Comparison of ENCODE assay signal across 7 mouse cellular contexts in the genomic region with DNA sequence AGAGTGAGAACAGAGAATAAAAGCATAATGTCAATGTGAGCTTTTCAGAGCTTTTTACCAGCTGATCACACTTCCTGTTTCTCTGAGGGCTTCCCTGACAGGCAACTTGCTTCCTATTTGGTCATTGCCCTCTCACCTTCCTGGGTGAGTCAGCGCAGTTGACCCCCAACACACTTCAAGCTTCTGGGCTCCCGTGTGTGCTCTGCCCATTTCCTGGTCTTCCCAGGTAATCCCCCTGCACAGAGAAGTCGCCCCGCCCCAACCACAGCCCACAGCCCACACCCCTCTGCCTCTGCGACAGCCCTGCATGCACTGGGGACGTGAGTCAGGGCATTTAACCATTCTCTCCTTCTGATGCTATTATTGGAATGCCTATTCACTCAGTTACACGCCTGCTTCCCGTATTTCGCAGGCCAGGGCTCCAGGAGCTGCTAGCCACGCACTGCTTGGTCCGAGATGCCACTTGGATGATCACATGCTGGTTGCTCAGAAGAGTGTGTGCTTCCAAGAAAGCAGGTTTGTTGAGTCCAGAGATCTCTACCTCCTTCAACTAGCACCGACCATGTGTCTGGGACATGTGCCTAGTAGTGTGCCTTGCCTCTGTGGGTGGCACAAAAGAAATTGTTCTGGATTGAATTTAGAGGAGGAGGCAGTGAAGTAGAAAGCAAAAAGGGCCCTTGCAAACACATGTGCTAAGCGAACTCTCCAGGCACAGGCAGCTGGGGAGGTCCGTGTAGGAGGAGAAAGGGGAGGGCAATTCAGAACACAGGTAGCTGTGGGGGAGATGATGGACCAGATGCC.
DNase-seq lines count a peak whose midpoint lies in the region; ATAC-seq and TF ChIP-seq lines count a peak whose summit lies in the region.

No protein-coding gene starts in this region.

- 54% methylated on average over 14 of the region's 14 CpGs for WGBS in midbrain, embryonic 11.5 days
- 60% methylated on average over 14 of the region's 14 CpGs for WGBS in midbrain, embryonic 10.5 days
- 6% methylated on average over 14 of the region's 14 CpGs for WGBS in bone marrow, adult 2 months
- 22% methylated on average over 14 of the region's 14 CpGs for WGBS in liver, embryonic 11.5 days

- no peaks in the 10 kb centered on the region for H3K9me3 ChIP-seq in midbrain, embryonic 11.5 days (ENCODE audit: control insufficient read depth, low read length)
- H3K9me3 ChIP-seq in midbrain, embryonic 10.5 days (replicated peaks), result no peaks in the 10 kb centered on the region
- H3K9me3 ChIP-seq in liver, embryonic 11.5 days (ENCODE audit: control insufficient read depth, low read length), result no peaks in the 10 kb centered on the region

- intact Hi-C loops in heart, postnatal 10 days (cut with DNase I), result no loop called here

- H3K4me3 ChIP-seq in midbrain, embryonic 11.5 days (ENCODE audit: low read depth, low read length), result no peak overlapping the region
- H3K4me3 ChIP-seq in midbrain, embryonic 10.5 days, result no peak overlapping the region
- H3K4me3 ChIP-seq in bone marrow, adult 2 months (replicated peaks; ENCODE audit: control insufficient read depth, low read depth, low read length), result no peak overlapping the region
- H3K4me3 ChIP-seq in liver, embryonic 11.5 days (ENCODE audit: low read depth, low read length), result no peak overlapping the region

- no peak overlapping the region for H3K27ac ChIP-seq in midbrain, embryonic 11.5 days (ENCODE audit: low read depth, low read length)
- H3K27ac ChIP-seq in midbrain, embryonic 10.5 days (replicated peaks), result no peak overlapping the region
- peak overlapping the region; percentile 54 for H3K27ac ChIP-seq in bone marrow, adult 2 months (ENCODE audit: control insufficient read depth, insufficient read depth, low read depth, low read length, poor library complexity)
- H3K27ac ChIP-seq in liver, embryonic 11.5 days (ENCODE audit: low read depth, low read length), result peak overlapping the region; percentile 22; the same call in 1 of the 2 replicates

- no peak for TF ChIP-seq CTCF in bone marrow, adult 2 months (IDR thresholded peaks at IDR 0.05; ENCODE audit: control insufficient read depth, insufficient read depth, low read length)

- no peak for TF ChIP-seq POLR2A in bone marrow, adult 2 months (IDR thresholded peaks at IDR 0.05; ENCODE audit: borderline replicate concordance, control insufficient read depth, low read depth, low read length)

- no peak overlapping the region for H3K9ac ChIP-seq in midbrain, embryonic 11.5 days (ENCODE audit: low read length)
- H3K9ac ChIP-seq in liver, embryonic 11.5 days (ENCODE audit: low read depth, low read length), result peak overlapping the region; percentile 41; the same call in 1 of the 2 replicates

- peak; percentile 27; the same call in 1 of the 2 replicates for ATAC-seq in midbrain, embryonic 11.5 days (ENCODE audit: low FRiP score)
- peak; percentile 65 for ATAC-seq in liver, embryonic 11.5 days (replicated peaks; ENCODE audit: low FRiP score)

- DNase-seq in midbrain, embryonic 11.5 days (ENCODE audit: low spot score, missing footprints), result no peak
- DNase-seq in midbrain, embryonic 10.5 days (ENCODE audit: low spot score), result no peak
- peak; percentile 15 to 18 for DNase-seq in heart, postnatal 10 days
- no peak for DNase-seq in liver, embryonic 11.5 days (ENCODE audit: low spot score)
- peak; percentile 51 to 79 for DNase-seq in right cerebral cortex, postnatal 36 days (ENCODE audit: low spot score in 2 of 2)
- no peak for DNase-seq in retina, postnatal 1 day

- H3K4me2 ChIP-seq in midbrain, embryonic 11.5 days, result no peak overlapping the region
- H3K4me2 ChIP-seq in liver, embryonic 11.5 days, result peak overlapping the region; percentile 47

- H3K4me1 ChIP-seq in midbrain, embryonic 11.5 days (ENCODE audit: control insufficient read depth, insufficient read depth, low read length), result no peaks in the 10 kb centered on the region; the same call in 1 of the 2 replicates
- peaks cover 32% of the 10 kb centered on the region for H3K4me1 ChIP-seq in midbrain, embryonic 10.5 days
- peaks cover 12% of the 10 kb centered on the region for H3K4me1 ChIP-seq in bone marrow, adult 2 months (ENCODE audit: control insufficient read depth, insufficient read depth, low read length)
- peaks cover 23% of the 10 kb centered on the region for H3K4me1 ChIP-seq in liver, embryonic 11.5 days (replicated peaks; ENCODE audit: control insufficient read depth, insufficient read depth, low read length)

- no peaks in the 10 kb centered on the region for H3K36me3 ChIP-seq in midbrain, embryonic 11.5 days (ENCODE audit: control insufficient read depth, insufficient read depth, low read length)
- H3K36me3 ChIP-seq in midbrain, embryonic 10.5 days, result no peaks in the 10 kb centered on the region
- H3K36me3 ChIP-seq in liver, embryonic 11.5 days (ENCODE audit: control insufficient read depth, insufficient read depth, low read length), result no peaks in the 10 kb centered on the region

- H3K27me3 ChIP-seq in midbrain, embryonic 11.5 days (ENCODE audit: control insufficient read depth, insufficient read depth, low read length), result no peaks in the 10 kb centered on the region
- H3K27me3 ChIP-seq in midbrain, embryonic 10.5 days (ENCODE audit: low read depth, poor library complexity, severe bottlenecking), result no peaks in the 10 kb centered on the region
- H3K27me3 ChIP-seq in liver, embryonic 11.5 days (replicated peaks; ENCODE audit: control insufficient read depth, insufficient read depth, low read length), result no peaks in the 10 kb centered on the region

Comparison
In these comparisons a context has a peak if more than half of its experiments do, and no peak if none do; other contexts are left out.
1. DNase-seq: peak in heart, postnatal 10 days (2 of 2) and right cerebral cortex, postnatal 36 days (2 of 2); none in midbrain, embryonic 11.5 days (single experiment), midbrain, embryonic 10.5 days (single experiment), liver, embryonic 11.5 days (single experiment) and retina, postnatal 1 day (single experiment).
2. H3K27ac ChIP-seq: peak in bone marrow, adult 2 months (single experiment) and liver, embryonic 11.5 days (single experiment); none in midbrain, embryonic 11.5 days (single experiment) and midbrain, embryonic 10.5 days (single experiment).